Mouse (Mus musculus) adrenal gland, adult (tissue): ENCODE measurements around the gene Cerk.
"Not testable (repeated sequence)": the region's sequence is repeated elsewhere in the genome, so short reads cannot be mapped to it uniquely, and the experiment has no call there.

Source experiments
- DNase-seq, 2 experiments: peaks; one replicate each; pipeline ENCODE4 v3.0.0; 2022 to 2023; ENCODE audit warnings: low spot score in 1 of 2; ENCODE audit not compliant: inconsistent age in 2 of 2

Gene Cerk

DNA sequence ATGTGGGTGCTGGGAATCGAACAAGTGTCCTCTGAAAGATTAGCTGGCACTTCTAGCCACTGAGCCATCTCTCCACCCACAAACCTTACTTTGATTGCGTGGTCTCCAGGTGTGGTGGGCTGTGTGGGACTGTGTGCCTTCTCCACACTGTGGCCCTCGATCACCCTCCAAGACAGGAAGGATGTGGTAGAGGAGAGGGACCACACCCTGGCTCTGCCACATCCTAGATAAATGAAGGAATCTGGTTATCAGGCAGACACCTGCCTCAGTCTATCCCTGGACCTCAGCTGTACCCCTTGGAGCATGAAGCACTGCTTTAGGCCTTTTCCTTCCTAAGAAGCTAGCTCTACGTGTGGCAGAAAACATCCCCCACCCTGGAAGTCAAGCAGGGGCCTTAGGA lies 62.5 kb downstream of the Cerk start:
- no peak for DNase-seq

GRCm38 (mm10) chr15:86122261-86122949 lies 63.5 kb downstream of the Cerk start:
- peak; percentile 49 to 77 for DNase-seq

DNA sequence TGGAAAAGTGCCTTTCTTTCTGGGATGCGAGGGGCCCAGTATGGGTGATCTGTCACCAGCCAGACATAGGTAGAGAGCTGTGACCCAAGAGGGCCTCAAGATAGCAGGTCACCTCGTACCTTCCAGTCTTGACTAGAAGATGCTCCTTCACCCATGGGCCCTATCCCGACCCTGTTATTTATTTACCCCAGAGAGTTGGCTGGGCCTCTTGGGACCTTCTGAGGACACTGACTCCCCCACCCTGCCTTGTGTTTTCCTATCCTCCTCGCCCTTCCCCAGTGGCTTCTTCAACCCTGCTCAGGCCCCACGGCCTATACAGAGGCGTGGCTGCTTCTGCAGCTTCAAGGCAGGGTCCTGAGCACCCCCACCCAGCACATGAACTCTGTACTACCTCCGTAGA lies 66.8 kb downstream of the Cerk start:
- DNase-seq = no peak

GRCm38 (mm10) chr15:86117115-86118100 lies 68.5 kb downstream of the Cerk start:
- DNase-seq = no peak

DNA sequence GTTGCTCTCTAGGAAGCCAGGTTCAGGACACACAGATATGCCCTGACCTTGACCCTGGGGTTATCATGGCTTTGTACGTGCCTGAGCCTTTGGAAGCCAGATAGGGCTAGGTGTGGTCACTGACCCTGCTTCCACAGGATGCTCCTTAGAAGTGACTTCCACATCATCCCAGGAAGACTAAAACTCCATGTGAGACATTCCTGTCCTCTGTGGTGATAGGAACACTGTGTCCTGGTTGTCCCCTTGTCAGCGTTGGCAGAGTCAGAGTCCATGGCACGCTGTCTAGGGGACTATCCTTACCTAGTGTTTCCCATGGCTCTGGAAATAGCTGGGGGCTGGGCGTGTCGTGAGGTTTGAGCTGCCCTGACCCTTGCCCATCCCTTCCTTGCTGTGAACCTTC lies 69.5 kb downstream of the Cerk start:
- peak; percentile 64 to 82 for DNase-seq

- peak in 1 of 2 experiments; percentile 48 for DNase-seq
These were observed 72.6 kb downstream of the Cerk start for GRCm38 (mm10) chr15:86113342-86113710.

- peak; percentile 49 to 82 for DNase-seq
These were observed 73.1 kb downstream of the Cerk start for GRCm38 (mm10) chr15:86112707-86113341.

- peak in 1 of 2 experiments; percentile 64 for DNase-seq
These were observed 75.4 kb downstream of the Cerk start for GRCm38 (mm10) chr15:86110361-86111103.

DNA sequence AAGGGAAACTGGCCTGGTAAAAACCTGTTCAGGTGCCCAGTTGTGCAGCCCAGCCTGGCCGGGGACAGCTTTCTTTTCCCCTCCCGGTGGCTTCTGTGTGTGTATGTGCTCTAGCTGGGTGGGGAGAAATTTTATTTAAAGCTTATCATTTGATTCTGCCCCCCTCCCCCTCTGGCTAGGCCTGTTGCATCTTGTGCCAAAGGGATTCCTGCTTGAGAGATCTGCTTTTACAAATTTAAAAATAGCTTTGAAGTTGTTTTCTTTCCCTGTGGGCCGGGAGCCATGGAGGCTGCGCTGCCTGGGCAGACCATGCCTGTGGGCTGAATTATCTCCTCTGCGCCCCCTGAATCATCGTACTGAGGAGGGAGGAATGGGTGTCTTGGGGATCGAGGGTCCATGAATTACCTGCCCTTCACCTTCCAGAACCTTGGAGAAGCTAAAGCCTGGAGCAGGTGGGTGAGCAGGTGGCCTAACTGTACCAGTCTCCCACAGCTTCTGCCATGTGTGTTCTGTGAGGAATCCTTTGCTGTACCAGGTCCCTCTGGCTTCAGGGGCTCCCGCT lies 76.2 kb downstream of the Cerk start:
- DNase-seq = peak in 1 of 2 experiments; percentile 66

DNA sequence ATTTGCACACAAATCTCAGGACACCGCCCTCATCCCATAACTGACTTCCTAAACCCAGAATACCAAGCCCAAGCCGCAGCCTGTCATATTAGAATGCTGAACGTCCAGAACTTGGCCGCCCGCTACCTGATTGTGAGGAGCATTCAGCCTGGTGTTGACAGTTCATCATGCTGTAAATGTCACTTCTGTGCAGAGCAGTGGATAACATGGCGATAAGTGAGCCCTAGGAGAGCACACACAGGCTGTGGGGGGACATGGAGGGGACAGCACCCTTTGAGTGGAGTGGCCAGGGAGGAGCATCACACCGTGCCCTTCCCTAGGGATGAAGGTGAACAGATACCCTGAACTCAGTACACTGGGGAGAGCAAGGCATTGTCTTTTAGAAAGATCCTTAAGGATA lies 76.7 kb downstream of the Cerk start:
- no peak for DNase-seq

- no peak for DNase-seq
These were observed 78.0 kb downstream of the Cerk start for GRCm38 (mm10) chr15:86107831-86108471.

DNA sequence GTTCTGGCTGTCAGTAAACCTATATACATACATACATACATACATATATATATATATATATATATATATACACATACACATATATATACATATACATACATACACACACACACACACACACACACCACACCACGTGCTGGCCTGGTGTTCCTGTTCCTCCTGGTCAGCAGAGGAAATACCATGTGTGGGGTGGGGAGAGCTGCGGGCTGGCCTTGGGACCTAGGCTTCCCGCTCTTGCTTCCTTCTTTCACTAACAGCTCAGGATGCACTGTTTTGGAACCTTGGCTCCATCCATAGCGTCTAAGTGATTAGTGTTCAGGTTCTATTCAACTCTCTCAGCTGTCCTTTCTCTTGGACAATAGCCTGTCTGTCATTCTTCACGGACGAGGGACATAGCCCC lies 80.2 kb downstream of the Cerk start:
- DNase-seq = no peak

GRCm38 (mm10) chr15:86105345-86105697 lies 80.6 kb downstream of the Cerk start:
- DNase-seq = no peak

- no peak for DNase-seq
These were observed 81.3 kb downstream of the Cerk start for GRCm38 (mm10) chr15:86104401-86105344.

GRCm38 (mm10) chr15:86102308-86102707 lies 83.6 kb downstream of the Cerk start:
- no peak for DNase-seq

DNA sequence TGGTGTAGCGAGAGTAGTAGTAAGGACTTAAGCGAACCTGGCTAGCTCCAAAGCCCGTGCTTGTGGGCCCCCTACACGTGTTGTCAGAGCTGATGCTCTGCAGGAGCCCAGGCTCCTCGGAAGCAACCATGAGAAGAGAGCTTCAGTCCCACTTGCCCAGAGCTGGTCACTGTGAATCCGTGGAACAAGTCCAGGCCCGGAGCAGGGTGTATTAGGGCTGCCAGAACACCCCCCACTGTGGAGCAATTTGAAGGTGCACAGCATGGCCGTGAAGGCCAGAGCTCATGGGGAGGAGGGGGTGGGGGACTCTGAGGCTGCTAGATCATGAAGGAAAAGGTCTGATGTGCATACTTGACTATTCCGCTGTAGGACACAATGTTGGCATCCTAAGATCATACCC lies 84.4 kb downstream of the Cerk start:
- DNase-seq = no peak

- DNase-seq = no peak
These were observed 88.1 kb downstream of the Cerk start for GRCm38 (mm10) chr15:86097871-86098270.

DNA sequence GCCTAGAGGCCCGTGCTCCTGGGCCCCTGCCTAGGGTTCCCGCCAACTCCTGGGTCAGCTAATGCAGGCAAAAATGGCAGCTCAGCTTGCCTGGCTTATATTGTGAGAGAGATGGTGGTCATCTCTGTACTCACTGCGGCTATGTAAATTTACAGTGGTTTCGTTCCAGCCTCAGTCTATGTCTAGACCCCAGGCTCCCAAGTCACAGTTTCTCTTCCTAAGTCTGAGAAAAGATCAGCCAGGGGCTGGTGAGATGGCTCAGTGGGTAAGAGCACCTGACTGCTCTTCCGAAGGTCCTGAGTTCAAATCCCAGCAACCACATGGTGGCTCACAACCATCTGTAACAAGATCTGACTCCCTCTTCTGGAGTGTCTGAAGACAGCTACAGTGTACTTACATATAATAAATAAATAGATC lies 89.3 kb downstream of the Cerk start:
- not testable (repeated sequence) for DNase-seq
